Mouse (Mus musculus) limb, embryonic 14.5 days (tissue): Measurements from ENCODE around the gene Mtch1. TPM values are rescaled to one million over a fixed set of nuclear protein-coding genes. Genes with fewer than 3 reads are reported as not detected.

Source experiments
- ATAC-seq: fragments of 200-750 bp; cut with Nextera tagmentation; 2 replicates; pipeline ENCODE4 v1.8.0; 2017; ENCODE audit warnings: low read depth, moderate number of reproducible peaks, moderate TSS enrichment; ENCODE audit not compliant: low FRiP score
- DNase-seq: peaks from one replicate; pipeline ENCODE4 v3.0.0-alpha.2; 2015; ENCODE audit warnings: low spot score
- H3K27ac ChIP-seq: fragments of 300-500 bp; sonication (generic); replicated peaks from 2 replicates; pipeline ENCODE4 v1.5.1; 2014; ENCODE audit warnings: low read depth, mild to moderate bottlenecking, low read length, moderate library complexity, mixed read lengths
- H3K27me3 ChIP-seq: fragments of 300-500 bp; sonication (generic); 2 replicates; pipeline ENCODE4 v1.6.1; 2014; ENCODE audit warnings: low read length, mixed read lengths; ENCODE audit not compliant: control insufficient read depth, insufficient read depth
- H3K36me3 ChIP-seq: fragments of 300-500 bp; sonication (generic); 2 replicates; pipeline ENCODE4 v1.6.1; 2014; ENCODE audit warnings: mild to moderate bottlenecking, low read length, moderate library complexity, mixed read lengths; ENCODE audit not compliant: control insufficient read depth, insufficient read depth
- H3K4me1 ChIP-seq: fragments of 300-500 bp; sonication (generic); 2 replicates; pipeline ENCODE4 v1.6.1; 2014; ENCODE audit warnings: antibody characterized with exemption, low read length, mixed read lengths; ENCODE audit not compliant: control insufficient read depth, insufficient read depth
- H3K4me2 ChIP-seq: fragments of 300-500 bp; sonication (generic); replicated peaks from 2 replicates; pipeline ENCODE4 v1.6.1; 2014; ENCODE audit warnings: low read depth, mild to moderate bottlenecking, low read length, moderate library complexity; ENCODE audit not compliant: severe bottlenecking
- H3K4me3 ChIP-seq: fragments of 300-500 bp; sonication (generic); replicated peaks from 2 replicates; pipeline ENCODE4 v1.5.1; 2014; ENCODE audit warnings: low read length
- H3K9ac ChIP-seq: fragments of 300-500 bp; sonication (generic); 2 replicates; pipeline ENCODE4 v1.6.1; 2014; ENCODE audit warnings: mild to moderate bottlenecking, low read depth, low read length, moderate library complexity; ENCODE audit not compliant: severe bottlenecking
- H3K9me3 ChIP-seq: fragments of 300-500 bp; sonication (generic); 2 replicates; pipeline ENCODE4 v1.6.1; 2016; ENCODE audit warnings: low read length; ENCODE audit not compliant: control insufficient read depth
- POLR2A ChIP-seq: fragments of 200-500 bp; IDR thresholded peaks from 2 replicates; pipeline ENCODE4 v1.8.0; 2012; ENCODE audit warnings: inconsistent platforms, mild to moderate bottlenecking, moderate library complexity, borderline replicate concordance; ENCODE audit not compliant: insufficient read depth, insufficient read length; ENCODE audit errors: extremely low read depth
- WGBS: fragments of 180-500 bp; shearing (Covaris S2); extraction: QIAGEN DNeasy Blood & Tissue Kit; methylation state at CpG from one replicate; pipeline ENCODE4 v1.1.7; 2014; 5-methylcytosine and 5-hydroxymethylcytosine counted together
- polyA plus RNA-seq, 2 experiments: library from polyadenylated mRNA; depleted of rRNA in 1 of 2; stranded (reverse) in 1 of 2; unstranded in 1 of 2; fragments of >200 nt; fragmentation: Nextera tagmentation in 1 of 2; extraction: Ambion mirVana in 1 of 2; gene quantifications; 2 replicates each; pipeline versions ENCODE4 v1.2.1 to v1.2.3; 2012 to 2014

The Mtch1 gene
- polyA plus RNA-seq, 2 experiments = 420 to 469 TPM

DNA sequence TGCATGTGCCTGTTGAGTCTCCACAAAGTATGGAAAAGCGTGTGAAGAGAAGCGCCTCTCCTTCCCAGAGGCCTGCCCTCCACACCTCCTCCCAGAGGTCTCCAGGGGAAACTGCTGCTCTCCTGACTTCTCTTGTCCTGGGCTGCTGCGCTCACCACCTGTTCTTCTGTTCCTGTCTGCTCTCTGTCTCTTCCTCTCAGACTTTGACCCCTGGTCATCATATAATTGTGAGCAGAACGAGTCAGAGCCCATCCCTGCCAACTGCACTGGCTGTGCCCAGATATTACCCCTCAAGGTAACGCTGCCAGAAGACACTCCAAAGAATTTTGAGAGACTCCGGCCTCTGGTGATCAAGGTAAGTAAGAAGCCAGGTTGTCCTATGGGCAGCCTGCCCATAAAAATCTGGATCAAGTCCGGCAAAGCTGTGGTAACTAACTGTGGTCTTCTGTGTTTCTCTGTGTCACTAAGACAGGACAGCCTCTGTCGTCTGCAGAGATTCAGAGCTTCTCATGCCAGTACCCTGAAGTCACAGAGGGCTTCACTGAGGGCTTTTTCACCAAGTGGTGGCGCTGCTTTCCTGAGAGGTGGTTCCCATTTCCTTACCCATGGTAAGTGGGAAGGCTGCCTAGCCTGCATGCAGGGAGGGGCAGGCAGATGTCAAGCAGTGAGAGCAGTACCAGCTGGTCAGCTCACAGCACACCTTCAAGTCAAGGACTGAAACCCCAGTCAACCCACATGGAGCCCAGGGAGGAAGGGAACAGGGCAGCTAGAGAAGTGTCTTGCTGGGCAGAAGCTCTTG lies 53.7 kb downstream of the Mtch1 start:
- no peak overlapping the region for H3K4me2 ChIP-seq
- TF ChIP-seq POLR2A = no peak
- H3K27me3 ChIP-seq = no peaks in the 10 kb centered on the region
- ATAC-seq (no peak), DNase-seq (no peak)
- no peak overlapping the region for H3K9ac ChIP-seq
- WGBS = 67% methylated on average over 9 of the region's 9 CpGs
- H3K27ac ChIP-seq = no peak overlapping the region
- H3K36me3 ChIP-seq = peaks cover 48% of the 10 kb centered on the region
- H3K4me3 ChIP-seq = no peak overlapping the region
- peaks cover 8% of the 10 kb centered on the region for H3K4me1 ChIP-seq
- H3K9me3 ChIP-seq = no peaks in the 10 kb centered on the region

DNA sequence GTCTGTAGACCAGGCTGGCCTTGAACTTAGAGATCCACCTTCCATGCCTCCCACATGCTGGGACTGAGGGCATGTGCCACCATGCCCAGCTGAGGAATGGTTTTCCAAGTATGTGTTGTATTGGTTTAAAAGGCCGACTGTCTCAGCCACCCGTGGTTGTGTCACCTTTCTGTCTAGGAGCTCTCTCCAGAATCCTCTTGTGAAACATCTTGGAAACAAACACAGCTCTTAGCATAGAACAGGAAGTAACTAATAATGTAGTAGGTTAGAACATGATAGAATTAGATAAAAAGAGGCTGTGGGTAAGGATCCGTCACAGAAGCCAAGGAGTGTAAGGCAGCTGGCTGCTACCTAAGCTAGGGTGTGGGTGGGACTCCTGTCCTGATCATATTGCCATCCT lies 54.7 kb downstream of the Mtch1 start:
- Histone ChIP-seq H3K27ac (no peak overlapping the region), H3K27me3 (no peaks in the 10 kb centered on the region), H3K9me3 (no peaks in the 10 kb centered on the region), H3K4me3 (no peak overlapping the region), H3K4me1 (peaks cover 8% of the 10 kb centered on the region), H3K4me2 (no peak overlapping the region), H3K9ac (no peak overlapping the region), H3K36me3 (peaks cover 49% of the 10 kb centered on the region)
- 85% methylated on average over 3 of the region's 3 CpGs for WGBS
- no peak for ATAC-seq
- no peak for DNase-seq
- no peak for TF ChIP-seq POLR2A

GRCm38 (mm10) chr17:29291793-29292192 lies 55.9 kb downstream of the Mtch1 start:
- H3K4me3 ChIP-seq = no peak overlapping the region
- H3K36me3 ChIP-seq = peaks cover 47% of the 10 kb centered on the region
- H3K9me3 ChIP-seq = no peaks in the 10 kb centered on the region
- no peaks in the 10 kb centered on the region; the same call in 1 of the 2 replicates for H3K4me1 ChIP-seq
- H3K9ac ChIP-seq = no peak overlapping the region
- WGBS = 82% methylated on average over 7 of the region's 7 CpGs
- H3K4me2 ChIP-seq = no peak overlapping the region
- H3K27ac ChIP-seq = no peak overlapping the region
- H3K27me3 ChIP-seq = no peaks in the 10 kb centered on the region
- DNase-seq (no peak), ATAC-seq (no peak)
- no peak for TF ChIP-seq POLR2A

GRCm38 (mm10) chr17:29282216-29282952 lies 65.3 kb downstream of the Mtch1 start:
- Histone ChIP-seq H3K27me3 (no peaks in the 10 kb centered on the region), H3K4me2 (no peak overlapping the region), H3K27ac (no peak overlapping the region), H3K4me3 (no peak overlapping the region), H3K4me1 (no peaks in the 10 kb centered on the region), H3K36me3 (peaks cover 30% of the 10 kb centered on the region), H3K9ac (no peak overlapping the region), H3K9me3 (no peaks in the 10 kb centered on the region)
- DNase-seq = no peak
- WGBS = 87% methylated on average over 21 of the region's 21 CpGs
- ATAC-seq = no peak
- no peak for TF ChIP-seq POLR2A

Other genes starting within 250 kb of the Mtch1 start
- gene Rab44, start 233.8 kb downstream of the Mtch1 start, polyA plus RNA-seq (2012; rRNA removed) = 2.4 and 2.8 TPM in 2 replicates
- 1.4 and 1.5 TPM in 2 replicates for gene Rab44, start 233.8 kb downstream of the Mtch1 start, polyA plus RNA-seq (2014; fragmentation: Nextera tagmentation; extraction: Ambion mirVana)
- gene Cpne5, start 109.8 kb downstream of the Mtch1 start, polyA plus RNA-seq (2012; rRNA removed) = 14.7 and 17.9 TPM in 2 replicates
- 13.3 and 14.7 TPM in 2 replicates for gene Cpne5, start 109.8 kb downstream of the Mtch1 start, polyA plus RNA-seq (2014; fragmentation: Nextera tagmentation; extraction: Ambion mirVana)
- gene Ppil1, start 83.7 kb downstream of the Mtch1 start, polyA plus RNA-seq (2012; rRNA removed) = 76.5 and 78.5 TPM in 2 replicates
- 130 and 132 TPM in 2 replicates for gene Ppil1, start 83.7 kb downstream of the Mtch1 start, polyA plus RNA-seq (2014; fragmentation: Nextera tagmentation; extraction: Ambion mirVana)
- 58.7 and 64.6 TPM in 2 replicates for gene BC004004, start 79.1 kb downstream of the Mtch1 start, polyA plus RNA-seq (2012; rRNA removed)
- gene BC004004, start 79.1 kb downstream of the Mtch1 start, polyA plus RNA-seq (2014; fragmentation: Nextera tagmentation; extraction: Ambion mirVana) = 85.3 and 87.6 TPM in 2 replicates
- 2.0 and 2.6 TPM in 2 replicates for gene Pi16, start 30.3 kb downstream of the Mtch1 start, polyA plus RNA-seq (2012; rRNA removed)
- 1.4 and 2.2 TPM in 2 replicates for gene Pi16, start 30.3 kb downstream of the Mtch1 start, polyA plus RNA-seq (2014; fragmentation: Nextera tagmentation; extraction: Ambion mirVana)
- 9.4 and 10.8 TPM in 2 replicates for gene Fgd2, start 13.0 kb upstream of the Mtch1 start, polyA plus RNA-seq (2012; rRNA removed)
- 6.2 and 8.4 TPM in 2 replicates for gene Fgd2, start 13.0 kb upstream of the Mtch1 start, polyA plus RNA-seq (2014; fragmentation: Nextera tagmentation; extraction: Ambion mirVana)
- gene Pim1, start 142.8 kb upstream of the Mtch1 start, polyA plus RNA-seq (2012; rRNA removed) = 18.4 and 23.3 TPM in 2 replicates
- 15.7 TPM in 2 replicates for gene Pim1, start 142.8 kb upstream of the Mtch1 start, polyA plus RNA-seq (2014; fragmentation: Nextera tagmentation; extraction: Ambion mirVana)
- gene Gm17657, start 201.7 kb upstream of the Mtch1 start, polyA plus RNA-seq (2012; rRNA removed) = 0.04 TPM in 1 of 2 replicates, not detected in the other
- gene Gm17657, start 201.7 kb upstream of the Mtch1 start, polyA plus RNA-seq (2014; fragmentation: Nextera tagmentation; extraction: Ambion mirVana) = not detected in 2 replicates
- 24.0 and 27.2 TPM in 2 replicates for gene Tbc1d22b, start 201.9 kb upstream of the Mtch1 start, polyA plus RNA-seq (2012; rRNA removed)
- 15.2 and 15.7 TPM in 2 replicates for gene Tbc1d22b, start 201.9 kb upstream of the Mtch1 start, polyA plus RNA-seq (2014; fragmentation: Nextera tagmentation; extraction: Ambion mirVana)
- 0.09 and 0.28 TPM in 2 replicates for gene Tmem217, start 204.5 kb upstream of the Mtch1 start, polyA plus RNA-seq (2012; rRNA removed)
- 0.40 and 0.41 TPM in 2 replicates for gene Tmem217, start 204.5 kb upstream of the Mtch1 start, polyA plus RNA-seq (2014; fragmentation: Nextera tagmentation; extraction: Ambion mirVana)